Mouse (Mus musculus): Measurements from ENCODE around the gene Lgi4.

The Lgi4 gene

GRCm38 (mm10) chr7:31109091-31109490 is 49.9 kb downstream of the Lgi4 start:
- peak; percentile 91 to 93 for DNase-seq

GRCm38 (mm10) chr7:31109796-31110195 is 50.7 kb downstream of the Lgi4 start:
- no peak for DNase-seq

- no peak for DNase-seq
These were observed 51.8 kb downstream of the Lgi4 start for GRCm38 (mm10) chr7:31110861-31111385.

- DNase-seq: peak in 1 of 2 experiments; percentile 28
These were observed 52.9 kb downstream of the Lgi4 start for GRCm38 (mm10) chr7:31112036-31112435.

- DNase-seq: peak; percentile 71 to 87
These were observed 54.7 kb downstream of the Lgi4 start for GRCm38 (mm10) chr7:31113800-31114199.

- DNase-seq: peak; percentile 72 to 90
These were observed 55.5 kb downstream of the Lgi4 start for GRCm38 (mm10) chr7:31114646-31115045.

GRCm38 (mm10) chr7:31115182-31115581 is 56.0 kb downstream of the Lgi4 start, which contains the start of gene Hpn:
Gene Hpn, minus strand, starts transcription at chr7:31115290.
- DNase-seq: peak; percentile 87 to 96

- peak; percentile 90 to 97 for DNase-seq
These were observed 56.5 kb downstream of the Lgi4 start for GRCm38 (mm10) chr7:31115587-31116043.

GRCm38 (mm10) chr7:31116721-31117145 is 57.6 kb downstream of the Lgi4 start:
- DNase-seq: peak; percentile 17 to 69

GRCm38 (mm10) chr7:31117465-31117864 is 58.3 kb downstream of the Lgi4 start:
- DNase-seq: no peak

- DNase-seq: peak; percentile 59 to 76
These were observed 59.3 kb downstream of the Lgi4 start for GRCm38 (mm10) chr7:31118486-31118885.

- DNase-seq: no peak
These were observed 60.4 kb downstream of the Lgi4 start for GRCm38 (mm10) chr7:31119556-31119955.

Measured in kidney, postnatal 25 days (tissue).